Mouse (Mus musculus) adrenal gland (tissue): ENCODE data around the gene Sp140.
"Not testable (repeated sequence)": the region's sequence is repeated elsewhere in the genome, so short reads cannot be mapped to it uniquely, and the experiment has no call there.

Experiments used
- intact Hi-C: fragments of 180-260 bp; cut with DNase I; formaldehyde crosslinking; loops from one replicate; pipeline ENCODE4 v1.15.1; 2025

Gene Sp140

DNA sequence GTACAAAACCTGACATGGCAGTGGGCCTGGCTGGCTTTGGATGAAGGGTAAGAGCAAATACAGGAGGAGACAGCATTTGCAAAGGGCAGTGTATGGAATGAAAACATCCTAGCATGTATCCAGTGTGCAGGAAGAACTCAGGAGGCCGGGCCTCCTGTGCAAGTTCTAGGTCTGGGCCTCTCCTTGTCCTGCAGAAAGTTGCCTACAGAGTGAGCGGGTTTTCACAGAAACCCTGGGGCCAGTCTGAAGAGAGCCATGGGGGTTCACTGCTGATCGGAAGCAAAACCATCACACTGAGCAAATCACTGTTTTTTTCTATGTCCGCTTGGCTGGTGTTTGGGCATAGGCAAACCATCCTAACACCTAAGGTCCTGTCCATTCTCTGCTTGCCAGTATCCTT, 38.0 kb downstream of the Sp140 start:
- intact Hi-C loops, result not testable (repeated sequence)

DNA sequence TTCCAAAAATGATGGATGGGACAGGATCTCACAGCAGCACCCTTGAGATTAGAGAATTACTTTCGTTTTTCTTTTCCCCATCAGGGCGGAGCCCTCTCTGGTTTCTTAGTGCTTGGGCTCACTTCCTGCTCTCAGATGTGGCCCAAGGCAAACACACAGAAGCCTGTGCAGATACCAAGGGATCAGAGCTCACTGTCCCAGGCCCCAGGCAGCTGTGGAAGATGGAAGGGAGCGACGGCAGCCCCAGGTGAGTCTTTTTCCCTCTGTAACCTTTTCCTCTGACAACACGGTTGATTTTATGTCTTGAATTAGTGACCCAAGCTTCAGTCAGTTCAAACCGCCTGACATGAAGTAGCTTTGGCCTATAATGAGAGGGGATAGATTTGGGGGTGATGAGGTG, 49.7 kb downstream of the Sp140 start, which contains the start of gene Sp100:
Sp100 (plus strand) TSS at position 108 of the 400 bp plus-strand sequence.
- intact Hi-C loops, result not testable (repeated sequence)

GRCm38 (mm10) chr1:85650524-85650923, 50.3 kb downstream of the Sp140 start:
- intact Hi-C loops, result not testable (repeated sequence)

GRCm38 (mm10) chr1:85651770-85652275, 51.6 kb downstream of the Sp140 start:
- intact Hi-C loops, result not testable (repeated sequence)

DNA sequence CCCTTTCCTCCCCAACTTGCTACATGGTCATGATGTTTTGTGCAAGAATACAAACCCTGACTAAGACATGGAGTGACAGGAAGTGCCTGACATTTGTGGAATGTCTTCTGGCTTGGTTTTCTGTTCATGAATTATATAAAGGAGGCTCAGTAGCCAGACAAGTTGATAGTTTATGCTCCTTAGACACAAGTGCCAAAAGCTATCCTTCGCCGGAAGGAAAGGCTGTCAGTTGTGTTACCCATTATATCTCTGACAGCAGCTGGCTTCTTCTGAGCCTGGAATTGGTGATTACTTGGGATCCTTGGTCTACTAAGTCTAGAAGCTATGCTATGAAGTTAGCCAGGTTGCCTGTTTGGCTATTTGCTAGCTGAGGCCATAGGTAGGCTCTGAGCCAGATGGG, 57.0 kb downstream of the Sp140 start:
- intact Hi-C loops, result not testable (repeated sequence)

DNA sequence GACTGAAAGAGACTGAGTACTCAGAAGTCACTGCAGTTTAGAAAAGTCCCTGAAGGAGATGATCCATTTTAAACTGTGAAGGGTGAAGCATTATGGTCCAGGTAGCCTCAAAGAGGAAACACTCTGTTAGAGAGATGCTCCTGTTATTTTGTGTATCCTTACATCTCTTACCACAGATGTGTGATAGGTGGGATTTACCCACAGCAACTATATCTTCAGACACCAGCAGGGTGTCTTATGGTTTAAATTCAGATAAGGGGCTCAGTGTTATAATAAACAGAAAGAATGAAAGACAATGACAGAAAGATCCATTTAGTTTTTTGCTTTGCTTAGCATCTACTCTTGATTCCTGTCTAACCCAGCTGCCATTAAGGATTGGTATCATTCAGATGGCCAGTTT, 64.1 kb downstream of the Sp140 start:
- intact Hi-C loops, result no loop called here

- intact Hi-C loops, result no loop called here
These were observed 80.0 kb downstream of the Sp140 start for GRCm38 (mm10) chr1:85680226-85680625.

DNA sequence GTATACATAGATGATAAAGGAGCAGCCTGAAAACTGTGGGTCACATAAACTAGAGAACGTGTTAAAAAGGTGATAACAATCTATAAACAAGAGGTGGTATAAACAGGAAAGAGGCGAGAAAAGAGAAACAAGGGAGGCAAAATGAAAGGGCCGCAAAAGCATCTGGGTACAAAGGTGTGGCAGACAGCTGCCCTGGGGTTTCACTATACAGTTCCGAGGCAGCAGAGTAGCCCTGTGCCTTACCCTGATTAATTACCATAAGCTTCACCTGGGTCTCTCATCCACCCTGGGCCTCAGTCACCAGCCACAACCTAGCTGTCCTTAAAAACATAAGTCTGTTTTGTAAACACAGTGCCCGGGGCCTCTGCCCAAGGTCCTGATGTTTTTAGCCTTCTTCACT, 86.5 kb downstream of the Sp140 start:
- intact Hi-C loops, result no loop called here

DNA sequence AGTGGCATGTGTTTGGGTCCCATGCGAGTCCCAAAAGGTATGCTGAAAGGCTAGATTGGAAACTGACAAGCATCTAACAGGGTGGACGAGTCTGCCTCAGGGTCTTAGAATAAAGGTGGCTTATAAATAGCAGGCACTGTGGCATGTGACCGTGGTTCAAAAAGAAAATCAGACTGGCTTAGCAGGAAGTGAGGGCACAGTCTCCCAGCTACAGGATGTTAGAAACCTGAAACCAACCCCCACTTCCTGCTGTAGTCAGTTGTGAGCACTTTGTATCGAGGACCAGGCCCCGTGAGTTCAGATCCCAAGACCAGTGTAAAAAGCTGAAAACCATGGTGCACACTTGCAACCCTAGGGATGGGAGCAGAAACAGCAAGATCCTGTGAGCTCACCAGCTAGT, 87.2 kb downstream of the Sp140 start:
- intact Hi-C loops, result no loop called here

DNA sequence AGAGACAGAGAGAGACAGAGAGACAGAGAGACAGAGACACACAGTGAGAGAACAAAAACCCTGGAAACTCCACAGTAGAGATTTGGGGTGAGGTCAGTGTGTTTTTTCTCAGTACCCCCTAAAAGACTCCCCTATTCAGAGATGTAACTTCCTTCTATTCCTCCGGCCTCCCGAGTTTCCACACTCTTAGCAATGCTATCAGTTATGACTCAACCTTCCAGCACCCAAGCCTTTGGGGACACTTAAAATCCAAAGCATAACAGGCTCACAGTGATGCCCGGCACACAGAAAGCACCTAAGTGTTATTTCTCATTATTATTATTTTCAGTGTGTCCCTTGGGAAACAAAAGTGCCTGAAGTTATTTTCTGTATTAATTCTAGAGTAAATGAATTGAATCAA, 90.4 kb downstream of the Sp140 start:
- intact Hi-C loops, result no loop called here

DNA sequence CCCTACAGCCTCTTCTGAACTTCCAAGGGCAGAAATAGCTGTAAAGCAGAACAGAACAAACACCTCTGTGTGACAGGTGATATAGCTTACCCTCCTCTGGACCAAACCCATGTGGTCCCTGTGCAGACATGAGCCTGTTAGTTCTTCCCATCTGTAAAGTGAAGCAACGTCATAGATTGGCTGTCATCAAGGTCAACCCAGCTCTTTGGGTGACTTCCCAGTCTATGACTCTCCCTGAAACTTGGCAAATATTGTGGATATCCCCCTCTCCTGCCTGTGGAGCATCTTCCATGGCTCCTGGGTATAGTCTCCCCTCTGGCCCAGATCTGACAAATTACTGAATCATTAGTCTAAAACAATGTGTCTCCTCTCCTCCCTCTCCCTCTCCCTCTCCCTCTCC, 92.1 kb downstream of the Sp140 start:
- intact Hi-C loops, result no loop called here

DNA sequence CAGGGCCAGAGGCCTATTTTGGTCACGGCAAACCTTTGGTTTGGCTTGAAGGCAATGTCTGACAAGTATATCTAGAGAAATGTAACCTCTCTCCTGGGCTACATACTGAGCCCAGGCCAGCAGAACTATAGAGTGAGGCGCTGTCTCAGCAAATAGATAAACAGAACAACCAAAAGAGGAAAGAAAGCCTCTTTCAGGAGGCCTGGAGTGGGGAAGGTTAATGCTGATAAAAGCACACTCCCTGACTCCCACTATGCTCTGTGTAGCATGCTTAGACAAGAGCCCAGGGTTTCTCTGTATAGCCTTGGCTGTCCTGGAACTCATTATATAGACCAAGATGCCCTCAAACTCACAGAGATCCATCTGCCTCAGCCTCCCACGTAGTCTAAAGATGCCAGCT, 93.1 kb downstream of the Sp140 start:
- intact Hi-C loops, result no loop called here
